Mouse (Mus musculus) spleen, adult 2 months (tissue): ENCODE results near the gene Wdr35.

ENCODE experiments used
- CTCF ChIP-seq: fragments of 200-500 bp; IDR thresholded peaks from 2 replicates; pipeline ENCODE4 v1.5.1; 2011; ENCODE audit warnings: mild to moderate bottlenecking, inconsistent platforms; ENCODE audit not compliant: insufficient read depth, insufficient read length, insufficient replicate concordance; ENCODE audit errors: extremely low read depth
- POLR2A ChIP-seq: fragments of 200-500 bp; IDR thresholded peaks from 2 replicates; pipeline ENCODE4 v1.6.1; 2011; ENCODE audit warnings: low read depth, low read length, inconsistent platforms

GRCm38 (mm10) chr12:8928766-8929165, 44.9 kb upstream of the Wdr35 start:
- TF ChIP-seq CTCF, result no peak
- TF ChIP-seq POLR2A, result no peak
